Mouse (Mus musculus) olfactory bulb, adult 2 months (tissue): ENCODE results near the gene St3gal4.

ENCODE experiments used
- CTCF ChIP-seq: fragments of 200-500 bp; IDR thresholded peaks from 2 replicates; pipeline ENCODE4 v1.5.1; 2012; ENCODE audit warnings: low read depth, mild to moderate bottlenecking, low read length, moderate library complexity; ENCODE audit not compliant: insufficient read depth
- POLR2A ChIP-seq: fragments of 200-500 bp; IDR thresholded peaks from 2 replicates; pipeline ENCODE4 v1.6.1; 2012; ENCODE audit warnings: mild to moderate bottlenecking, low read depth, low read length, moderate library complexity; ENCODE audit not compliant: insufficient read depth

GRCm38 (mm10) chr9:35048449-35048848, 70.6 kb downstream of the St3gal4 start:
- no peak for TF ChIP-seq CTCF
- no peak for TF ChIP-seq POLR2A
